35 mouse cellular contexts compared by ENCODE assay signal in the genomic region with DNA sequence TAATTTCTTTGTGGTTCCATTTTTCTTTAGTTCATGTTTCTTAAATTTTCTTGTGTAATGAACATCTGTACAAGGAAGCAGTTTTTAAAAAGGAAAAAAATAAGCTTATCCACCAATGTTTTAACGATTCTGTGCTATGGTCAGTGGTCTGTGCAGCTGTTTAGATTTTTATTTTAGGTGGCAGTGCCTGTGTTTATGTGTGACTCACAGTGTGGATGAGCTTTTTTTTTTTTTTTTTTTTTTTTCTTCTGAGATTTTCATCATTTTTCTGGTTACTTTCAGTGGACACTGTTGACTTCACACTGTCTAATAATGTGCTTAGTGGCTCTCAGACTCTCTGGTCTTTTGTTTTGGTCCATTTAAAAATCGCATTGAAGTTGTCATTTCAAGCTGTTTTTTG. TPM values are rescaled to one million over a fixed set of nuclear protein-coding genes. Genes with fewer than 3 reads are reported as not detected.
"Had no signal": no experiment of that assay in that cellular context is flagged by ENCODE, and none has a peak within 500 bp of the region (broad histone marks: within the 10 kb centered on the region; RNA-seq: fewer than 3 reads in every experiment).

No protein-coding gene starts in this region.

- H3K9me3 ChIP-seq: heart, embryonic 13.5 days; heart, embryonic 15.5 days; hindbrain, embryonic 10.5 days; hindbrain, embryonic 12.5 days; intestine, embryonic 15.5 days; limb, embryonic 10.5 days; limb, embryonic 12.5 days; liver, embryonic 13.5 days had no signal

- H3K36me3 ChIP-seq: heart, embryonic 13.5 days; heart, embryonic 15.5 days; hindbrain, embryonic 10.5 days; hindbrain, embryonic 12.5 days; intestine, embryonic 15.5 days; limb, embryonic 10.5 days; limb, embryonic 12.5 days; liver, embryonic 13.5 days had no signal

- H3K4me2 ChIP-seq: heart, embryonic 11.5 days; heart, embryonic 13.5 days; heart, embryonic 15.5 days; hindbrain, embryonic 12.5 days; hindbrain, embryonic 14.5 days; intestine, embryonic 15.5 days; limb, embryonic 12.5 days; liver, embryonic 11.5 days; liver, embryonic 13.5 days had no signal

- H3K4me1 ChIP-seq: intestine, embryonic 15.5 days had no signal

- H3K27me3 ChIP-seq: heart, embryonic 13.5 days; heart, embryonic 15.5 days; hindbrain, embryonic 12.5 days; intestine, embryonic 15.5 days; limb, embryonic 12.5 days; liver, embryonic 13.5 days had no signal

- DNase-seq: gastrocnemius, postnatal 14 days; gastrocnemius, postnatal 36 days; heart, adult 11 months; heart, adult 2 months; heart, postnatal 4 days; kidney, adult 18-20 months; kidney, adult 8-10 months; kidney, postnatal 10 days; kidney, postnatal 25 days; kidney, postnatal 4 days; liver; liver, embryonic 13.5 days had no signal

- H3K4me3 ChIP-seq: heart, adult 2 months; heart, embryonic 13.5 days; heart, embryonic 15.5 days; hindbrain, embryonic 10.5 days; hindbrain, embryonic 12.5 days; intestine, embryonic 15.5 days; layer of hippocampus, adult 2 months; left cerebral cortex, adult 2 months; limb, embryonic 10.5 days; limb, embryonic 12.5 days; liver, embryonic 13.5 days had no signal

- H3K27ac ChIP-seq: heart, adult 2 months; heart, embryonic 13.5 days; heart, embryonic 15.5 days; hindbrain, embryonic 10.5 days; hindbrain, embryonic 12.5 days; hindbrain, embryonic 14.5 days; intestine, embryonic 15.5 days; layer of hippocampus, adult 2 months; left cerebral cortex, adult 2 months; limb, embryonic 10.5 days; limb, embryonic 12.5 days; liver, embryonic 13.5 days had no signal

- H3K9ac ChIP-seq: heart, embryonic 13.5 days; heart, embryonic 15.5 days; hindbrain, embryonic 12.5 days; hindbrain, embryonic 14.5 days; intestine, embryonic 15.5 days; limb, embryonic 12.5 days; liver, embryonic 13.5 days had no signal

RNA-seq across cellular contexts. Expression of a gene that starts 56.8 kb away (rescaled TPM):
- total RNA-seq: gastrocnemius, postnatal 36 days; heart, postnatal 4 days; layer of hippocampus, adult 2 months; layer of hippocampus, postnatal 10 days; layer of hippocampus, postnatal 25 days; left cerebral cortex, adult 2 months; left cerebral cortex, postnatal 36 days had no signal
- polyA plus RNA-seq: gonadal fat pad, adult 2 months; heart, adult 2 months; heart, embryonic 11.5 days; heart, embryonic 13.5 days; heart, postnatal 0 days; hindbrain, embryonic 10.5 days; hindbrain, embryonic 12.5 days; hindbrain, embryonic 14.5 days; hindbrain, embryonic 16.5 days; inflammation-experienced regulatory T-cells, adult 6 months; intestine, embryonic 15.5 days; intestine, postnatal 0 days; kidney, embryonic 14.5 days; kidney, embryonic 16.5 days; limb, embryonic 10.5 days; limb, embryonic 12.5 days; limb, embryonic 14.5 days; liver, embryonic 11.5 days; liver, embryonic 13.5 days had no signal
